Mouse (Mus musculus): ENCODE data around the gene Kpna1.

- no peak for TF ChIP-seq CTCF (IDR thresholded peaks at IDR 0.05; ENCODE audit: low read depth)
- no peak for TF ChIP-seq EP300 (optimal IDR thresholded peaks at IDR 0.05)
Observed at GRCm38 (mm10) chr16:35968149-35968548, 10.4 kb upstream of the Kpna1 start.
